Mouse (Mus musculus) kidney, postnatal 0 days (tissue): ENCODE data around the gene Fancl. TPM values are rescaled to one million over a fixed set of nuclear protein-coding genes. Genes with fewer than 3 reads are reported as not detected.

ENCODE experiments used
- ATAC-seq: fragments of 200-750 bp; cut with Nextera tagmentation; replicated peaks from 2 replicates; pipeline ENCODE4 v1.8.0; 2017; ENCODE audit warnings: low read depth, moderate number of reproducible peaks, moderate TSS enrichment, moderate library complexity; ENCODE audit not compliant: low FRiP score
- DNase-seq: peaks from one replicate; pipeline ENCODE4 v3.0.0-alpha.2; 2016; ENCODE audit warnings: low spot score
- H3K27ac ChIP-seq: fragments of 300-500 bp; sonication (generic); 2 replicates; pipeline ENCODE4 v1.5.1; 2014; ENCODE audit warnings: mild to moderate bottlenecking
- H3K27me3 ChIP-seq: fragments of 300-500 bp; sonication (generic); 2 replicates; pipeline ENCODE4 v1.6.1; 2014; ENCODE audit warnings: low read length, mixed read lengths; ENCODE audit not compliant: insufficient read depth
- H3K36me3 ChIP-seq: fragments of 300-500 bp; sonication (generic); 2 replicates; pipeline ENCODE4 v1.6.1; 2014; ENCODE audit warnings: low read length, mixed read lengths; ENCODE audit not compliant: insufficient read depth
- H3K4me1 ChIP-seq: fragments of 300-500 bp; sonication (generic); replicated peaks from 2 replicates; pipeline ENCODE4 v1.6.1; 2014; ENCODE audit warnings: antibody characterized with exemption, low read length, mixed read lengths; ENCODE audit not compliant: insufficient read depth
- H3K4me2 ChIP-seq: fragments of 300-500 bp; sonication (generic); 2 replicates; pipeline ENCODE4 v1.6.1; 2014; ENCODE audit warnings: mild to moderate bottlenecking, low read length, moderate library complexity, mixed read lengths
- H3K4me3 ChIP-seq: fragments of 300-500 bp; sonication (generic); replicated peaks from 2 replicates; pipeline ENCODE4 v1.5.1; 2014; ENCODE audit warnings: low read depth, low read length
- H3K9ac ChIP-seq: fragments of 300-500 bp; sonication (generic); 2 replicates; pipeline ENCODE4 v1.6.1; 2014; ENCODE audit warnings: low read depth, low read length
- H3K9me3 ChIP-seq: fragments of 300-500 bp; sonication (generic); replicated peaks from 2 replicates; pipeline ENCODE4 v1.6.1; 2016; ENCODE audit warnings: low read length, inconsistent platforms, mixed read lengths
- CTCF ChIP-seq: IDR thresholded peaks from 2 replicates; pipeline ENCODE4 v1.5.1; 2016; ENCODE audit warnings: antibody characterized with exemption, low read depth, mild to moderate bottlenecking, moderate library complexity
- WGBS: fragments of 180-500 bp; shearing (Covaris S2); extraction: QIAGEN DNeasy Blood & Tissue Kit; methylation state at CpG from one replicate; pipeline ENCODE4 v1.1.7; 2014; 5-methylcytosine and 5-hydroxymethylcytosine counted together
- polyA plus RNA-seq: library from polyadenylated mRNA; unstranded; fragments of >200 nt; fragmentation: Nextera tagmentation; extraction: Ambion mirVana; gene quantifications from 2 replicates; pipeline ENCODE4 v1.2.1, GENCODE M21; 2015

Gene Fancl
- polyA plus RNA-seq, 1 experiment from 2014 or later, result 27.6 TPM

DNA sequence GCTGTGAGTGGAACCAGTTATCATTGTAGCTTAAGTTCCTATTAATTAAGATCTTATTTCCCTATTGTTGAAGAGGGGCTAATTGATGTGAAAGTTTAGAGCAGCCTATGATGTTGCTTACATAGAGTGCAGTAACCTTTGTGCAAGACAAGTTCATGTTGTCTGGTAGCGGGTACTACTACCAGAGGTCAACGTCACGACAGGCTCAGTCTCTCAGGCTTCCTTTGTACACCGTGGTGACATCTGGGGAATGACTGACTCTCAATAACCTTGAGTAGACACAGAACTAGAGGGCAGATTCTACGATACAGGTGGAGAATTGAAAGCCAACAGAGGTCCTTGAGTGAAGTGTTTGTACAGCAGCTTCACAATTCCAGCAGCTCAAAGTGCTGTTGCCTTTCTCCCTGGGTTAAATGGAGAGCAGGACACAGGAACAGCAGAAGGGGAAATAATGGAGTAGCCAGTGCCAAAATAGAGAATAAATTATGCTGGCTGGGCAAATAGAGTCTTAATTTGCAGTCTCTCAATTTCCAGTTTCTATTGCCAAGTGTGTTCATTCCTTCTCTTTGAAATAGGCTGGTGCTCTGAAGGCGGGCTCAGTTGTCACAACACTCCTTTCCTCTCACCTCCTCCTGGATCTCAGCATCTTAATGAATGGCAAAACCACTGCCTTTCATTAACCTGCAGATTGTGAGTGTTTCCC lies 91.3 kb downstream of the Fancl start:
- no peak for TF ChIP-seq CTCF
- no peak overlapping the region for H3K27ac ChIP-seq
- ATAC-seq (no peak), DNase-seq (no peak)
- H3K4me2 ChIP-seq, result no peak overlapping the region
- no peaks in the 10 kb centered on the region for H3K4me1 ChIP-seq
- no peaks in the 10 kb centered on the region for H3K9me3 ChIP-seq
- 0 out of 2 replicates have a peak, but pooled peaks cover 4% of the 10 kb centered on the region for H3K36me3 ChIP-seq
- H3K9ac ChIP-seq, result no peak overlapping the region
- WGBS, result 84% methylated on average over 6 of the region's 6 CpGs
- H3K4me3 ChIP-seq, result no peak overlapping the region
- H3K27me3 ChIP-seq, result no peaks in the 10 kb centered on the region

DNA sequence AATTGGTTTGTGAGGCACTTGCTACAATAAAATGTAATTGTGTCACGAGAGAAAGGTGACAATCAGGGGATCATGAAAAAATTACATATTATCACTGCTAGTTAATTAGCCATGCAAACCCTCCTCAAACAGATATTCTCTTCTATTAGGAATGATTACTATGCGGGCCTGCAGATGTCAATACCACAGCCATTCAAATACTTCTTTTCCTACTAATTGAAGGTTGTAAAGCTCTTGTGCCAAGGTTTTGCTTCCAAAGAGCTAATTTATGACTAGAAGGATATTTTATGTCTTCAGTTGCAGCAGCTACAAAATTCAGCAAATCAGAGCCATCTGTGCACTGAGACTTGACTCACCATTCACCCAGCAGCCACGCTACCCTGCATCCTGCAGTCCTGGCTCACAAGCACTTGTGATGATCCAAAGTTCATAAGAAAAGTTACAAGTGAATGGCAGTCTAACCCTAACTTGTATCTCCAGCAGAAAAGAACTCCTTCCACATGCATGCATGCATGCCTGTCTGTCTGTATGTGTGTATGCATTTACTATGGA lies 95.8 kb downstream of the Fancl start:
- H3K4me1 ChIP-seq, result no peaks in the 10 kb centered on the region
- H3K9me3 ChIP-seq, result no peaks in the 10 kb centered on the region
- no peak overlapping the region for H3K9ac ChIP-seq
- H3K4me2 ChIP-seq, result no peak overlapping the region
- DNase-seq (no peak), ATAC-seq (no peak)
- TF ChIP-seq CTCF, result no peak
- 80% methylated on average over 3 of the region's 3 CpGs for WGBS
- no peaks in the 10 kb centered on the region for H3K27me3 ChIP-seq
- H3K27ac ChIP-seq, result no peak overlapping the region
- no peak overlapping the region for H3K4me3 ChIP-seq
- H3K36me3 ChIP-seq, result no peaks in the 10 kb centered on the region

DNA sequence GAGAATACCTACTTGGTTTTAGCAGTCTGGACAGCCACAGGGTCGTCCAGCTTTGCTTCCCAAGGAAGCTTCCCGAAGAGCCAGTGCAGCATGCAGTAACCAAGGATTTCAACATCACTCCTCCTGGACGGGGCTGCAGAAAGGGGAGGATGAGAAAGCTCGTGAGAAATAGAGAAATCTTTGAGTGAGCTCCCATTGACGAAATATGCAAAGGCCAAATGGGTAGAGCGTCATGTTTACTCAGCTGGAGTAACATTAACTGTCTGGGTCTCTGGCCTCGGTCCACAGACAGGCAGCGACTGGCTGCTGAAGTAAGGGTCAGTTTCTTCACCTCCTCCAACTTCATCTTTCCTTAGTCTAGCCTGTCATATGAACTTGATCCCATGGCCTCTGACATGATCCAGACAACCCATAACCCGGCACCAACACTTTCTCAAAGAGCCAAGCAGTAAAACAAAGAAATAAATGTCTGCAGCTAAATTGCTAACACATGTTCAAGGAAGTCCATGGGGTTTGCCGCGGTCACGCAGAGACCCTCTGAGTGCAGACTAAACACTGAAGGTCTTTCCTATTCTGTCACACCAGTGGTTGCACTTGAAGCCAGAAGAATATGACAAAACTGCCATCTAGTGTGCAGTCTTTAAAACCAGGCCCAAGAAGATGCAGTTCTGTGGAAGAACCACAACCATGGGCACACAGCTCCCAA lies 104.0 kb downstream of the Fancl start:
- no peak overlapping the region for H3K4me3 ChIP-seq
- no peak overlapping the region for H3K27ac ChIP-seq
- ATAC-seq (peak; percentile 89), DNase-seq (peak; percentile 86)
- peak overlapping the region; percentile 9; the same call in 1 of the 2 replicates for H3K4me2 ChIP-seq
- 17% methylated on average over 12 of the region's 12 CpGs for WGBS
- no peak overlapping the region for H3K9ac ChIP-seq
- H3K36me3 ChIP-seq, result no peaks in the 10 kb centered on the region
- no peaks in the 10 kb centered on the region for H3K4me1 ChIP-seq
- H3K27me3 ChIP-seq, result no peaks in the 10 kb centered on the region
- H3K9me3 ChIP-seq, result no peaks in the 10 kb centered on the region
- TF ChIP-seq CTCF, result peak; percentile 66

DNA sequence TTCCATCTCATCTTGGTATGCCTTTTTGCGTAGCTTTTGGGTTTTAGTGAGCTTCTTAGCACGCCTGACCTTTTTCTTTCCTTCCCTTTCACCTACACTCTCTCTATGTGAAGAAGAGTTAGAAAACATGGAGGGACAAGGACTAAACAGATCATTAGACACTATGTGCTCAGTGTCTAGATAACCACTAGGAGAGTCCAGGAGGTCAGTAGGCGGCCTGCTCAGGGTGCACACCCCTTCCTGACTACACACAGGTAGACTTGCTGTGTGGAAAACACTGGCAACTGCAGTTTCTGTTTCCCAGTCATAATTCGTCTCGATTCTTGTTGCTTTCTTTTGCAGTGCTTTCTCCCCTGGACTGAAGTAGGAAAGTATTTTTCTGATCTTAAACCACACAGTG lies 110.0 kb downstream of the Fancl start:
- no peak overlapping the region for H3K4me3 ChIP-seq
- ATAC-seq, result no peak
- TF ChIP-seq CTCF, result no peak
- no peak overlapping the region for H3K9ac ChIP-seq
- no peaks in the 10 kb centered on the region for H3K9me3 ChIP-seq
- H3K27ac ChIP-seq, result no peak overlapping the region
- no peak overlapping the region for H3K4me2 ChIP-seq
- DNase-seq, result no peak
- no peaks in the 10 kb centered on the region for H3K27me3 ChIP-seq
- H3K36me3 ChIP-seq, result no peaks in the 10 kb centered on the region
- no peaks in the 10 kb centered on the region for H3K4me1 ChIP-seq
- WGBS, result 88% methylated on average over 5 of the region's 5 CpGs

DNA sequence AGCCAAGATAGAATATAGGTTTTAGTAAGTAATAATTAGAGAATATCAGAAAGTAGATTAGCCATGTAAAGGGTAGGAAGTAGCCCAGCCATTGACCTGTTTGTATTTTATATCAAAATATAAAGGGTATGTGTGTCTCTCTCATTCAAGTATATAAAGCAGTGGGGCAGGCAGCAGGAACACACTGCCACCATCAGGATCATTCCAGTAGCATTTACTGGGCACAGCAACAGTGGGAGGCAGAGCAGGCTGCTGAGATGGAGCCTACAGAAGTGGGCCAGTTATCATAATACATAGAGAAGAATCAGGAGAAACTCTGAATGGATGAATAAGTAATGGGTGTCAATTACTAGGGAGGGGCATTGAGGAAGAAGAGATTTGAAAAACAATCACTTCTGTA lies 127.7 kb downstream of the Fancl start:
- TF ChIP-seq CTCF, result peak; percentile 39; the same call in 1 of the 2 replicates
- no peak overlapping the region for H3K27ac ChIP-seq
- H3K9ac ChIP-seq, result no peak overlapping the region
- H3K4me2 ChIP-seq, result no peak overlapping the region
- no peaks in the 10 kb centered on the region for H3K27me3 ChIP-seq
- no peaks in the 10 kb centered on the region for H3K9me3 ChIP-seq
- no peaks in the 10 kb centered on the region for H3K4me1 ChIP-seq
- no peaks in the 10 kb centered on the region for H3K36me3 ChIP-seq
- peak; percentile 12 for DNase-seq
- ATAC-seq, result no peak
- no peak overlapping the region for H3K4me3 ChIP-seq

DNA sequence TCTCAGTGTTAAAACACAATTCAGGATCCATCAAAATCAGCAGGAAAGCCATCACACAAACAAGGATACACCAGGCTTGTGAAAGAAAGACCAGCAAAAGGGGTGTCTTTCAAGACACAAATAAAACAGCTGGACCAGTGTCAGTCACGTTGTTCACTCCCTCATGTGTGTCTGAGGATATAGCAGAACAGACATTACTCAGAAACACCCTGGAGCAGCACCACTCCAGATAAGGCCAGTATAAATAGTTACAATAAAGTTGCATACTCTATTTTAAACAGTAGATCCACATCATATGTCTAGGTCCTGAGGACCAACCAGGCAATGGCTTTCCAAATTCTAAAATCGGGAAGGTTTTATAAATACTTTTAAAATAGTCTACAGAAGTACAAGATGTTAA lies 130.2 kb downstream of the Fancl start:
- no peak for TF ChIP-seq CTCF
- no peak overlapping the region for H3K27ac ChIP-seq
- no peaks in the 10 kb centered on the region for H3K9me3 ChIP-seq
- H3K27me3 ChIP-seq, result no peaks in the 10 kb centered on the region
- no peak for DNase-seq
- WGBS, result 66% methylated on average over 2 of the region's 2 CpGs
- H3K9ac ChIP-seq, result no peak overlapping the region
- ATAC-seq, result no peak
- H3K4me3 ChIP-seq, result no peak overlapping the region
- no peaks in the 10 kb centered on the region for H3K36me3 ChIP-seq
- no peak overlapping the region for H3K4me2 ChIP-seq
- H3K4me1 ChIP-seq, result no peaks in the 10 kb centered on the region
